Mouse (Mus musculus) Patski (cell line): ENCODE data around the gene Gm21988. TPM values are rescaled to one million over a fixed set of nuclear protein-coding genes. Genes with fewer than 3 reads are reported as not detected.
A peak's percentile ranks its signal among the peaks of the same experiment; 100 is the strongest.

Source experiments
- ATAC-seq: fragments of 100-300 bp; one replicate; pipeline ENCODE4 v1.8.0; 2021
- CTCF ChIA-PET: fragments of 350-600 bp; sonication (Branson Sonifier 250); formaldehyde crosslinking; loops from one replicate; lab custom pipeline; 2022; ENCODE audit warnings: inconsistent platforms; lab: Charles Lee
- POLR2A ChIA-PET: fragments of 350-600 bp; sonication (Branson Sonifier 250); formaldehyde crosslinking; loops from one replicate; lab custom pipeline; 2022; ENCODE audit warnings: antibody characterized with exemption, inconsistent platforms; lab: Charles Lee
- DNase-seq: peaks from one replicate; pipeline ENCODE4 v3.0.0-alpha.2; 2011; ENCODE audit warnings: low read depth, low spot score
- H3K27me3 ChIP-seq: fragments of 371-371 bp; one replicate; pipeline ENCODE4 v1.5.1; 2021
- CTCF ChIP-seq: fragments of 100-300 bp; IDR thresholded peaks from one replicate; pipeline ENCODE4 v1.5.1; 2021
- in situ Hi-C: fragments of 300-500 bp; cut with MboI; formaldehyde crosslinking; loops from 3 replicates; pipeline ENCODE4 v1.11.1; 2018; ENCODE audit warnings: low pct_unique_long_range_greater_than_20kb, mixed read lengths
- polyA plus RNA-seq: library from polyadenylated mRNA; unstranded; gene quantifications from one replicate; pipeline ENCODE4 v1.2.3, GENCODE M21; 2021

Gene Gm21988
- polyA plus RNA-seq, 1 experiment from 2014 or later, result 4.3 TPM

DNA sequence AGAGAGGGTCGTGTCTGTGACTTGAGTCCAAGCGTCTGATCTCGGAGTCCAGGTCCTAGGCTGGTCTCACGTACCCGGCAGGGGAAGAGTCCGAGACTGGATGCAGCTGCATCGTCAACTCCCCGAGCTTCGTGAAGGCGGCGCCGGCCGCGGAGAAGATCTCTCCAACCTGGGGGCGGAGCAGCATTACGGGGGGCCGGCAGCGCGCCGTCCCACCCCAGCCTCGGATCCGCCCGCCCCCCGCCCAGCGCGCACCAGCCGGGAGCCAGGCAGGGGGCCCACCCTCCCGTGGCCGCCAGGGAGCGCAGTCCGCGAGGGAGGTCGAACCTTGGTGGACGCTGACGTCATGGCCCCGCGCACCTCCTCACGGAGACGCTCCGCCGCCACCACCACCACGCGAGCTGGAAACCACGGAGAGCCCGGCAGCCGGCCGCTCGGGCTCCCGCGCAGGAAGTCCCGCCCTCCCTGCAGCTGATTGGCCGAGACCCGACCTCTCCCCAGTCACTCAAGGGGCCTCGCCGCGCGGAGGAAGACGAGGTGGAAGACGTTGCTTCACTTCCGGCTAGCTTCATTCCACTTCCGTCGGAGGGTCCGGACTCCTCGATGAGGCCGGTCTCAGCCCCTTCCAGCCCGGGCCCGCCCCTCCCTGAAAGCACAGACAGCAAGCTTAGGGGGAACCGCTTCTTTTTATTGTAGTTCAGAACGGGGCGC lies 2.0 kb downstream of the Gm21988 start, which contains the start of gene 0610010K14Rik:
Gene 0610010K14Rik (minus strand): TSS at position 458 of the 711 bp plus-strand sequence.
- ChIA-PET POLR2A (interaction anchor here (0.6 kb wide), 1 partner anchor 607 kb away, joined by 4 read pairs; no protein-coding TSS in a partner anchor), CTCF (interaction anchor here (0.8 to 1.2 kb wide), 3 partner anchors 13 to 96 kb away, joined by 3 read pairs; partner anchors contain the start of gene Alox12e)
- no peak for TF ChIP-seq CTCF
- H3K27me3 ChIP-seq, result no peaks in the 10 kb centered on the region
- ATAC-seq, result peak; percentile 84
- no peak for DNase-seq
- in situ Hi-C loops, result no loop called here

DNA sequence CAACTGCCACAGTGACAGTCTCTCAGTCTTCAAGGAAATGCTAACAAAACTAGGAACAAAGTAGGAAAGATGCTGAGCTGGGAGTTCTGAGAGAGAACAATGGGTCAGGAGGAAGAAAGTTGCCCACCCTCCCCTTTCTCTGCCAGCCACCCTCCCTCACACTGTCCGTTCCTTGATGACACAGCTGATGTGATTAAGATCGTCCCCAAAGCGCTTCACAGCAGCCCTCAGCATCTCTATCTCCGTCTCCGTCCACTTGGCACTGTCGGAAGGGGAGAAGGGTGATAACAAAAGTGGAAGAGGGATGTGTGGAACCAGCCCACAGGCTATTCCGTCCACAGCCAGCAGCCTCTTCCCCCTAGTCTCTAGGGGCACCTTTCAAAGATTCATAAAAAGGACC lies 2.9 kb downstream of the Gm21988 start:
- TF ChIP-seq CTCF, result no peak

DNA sequence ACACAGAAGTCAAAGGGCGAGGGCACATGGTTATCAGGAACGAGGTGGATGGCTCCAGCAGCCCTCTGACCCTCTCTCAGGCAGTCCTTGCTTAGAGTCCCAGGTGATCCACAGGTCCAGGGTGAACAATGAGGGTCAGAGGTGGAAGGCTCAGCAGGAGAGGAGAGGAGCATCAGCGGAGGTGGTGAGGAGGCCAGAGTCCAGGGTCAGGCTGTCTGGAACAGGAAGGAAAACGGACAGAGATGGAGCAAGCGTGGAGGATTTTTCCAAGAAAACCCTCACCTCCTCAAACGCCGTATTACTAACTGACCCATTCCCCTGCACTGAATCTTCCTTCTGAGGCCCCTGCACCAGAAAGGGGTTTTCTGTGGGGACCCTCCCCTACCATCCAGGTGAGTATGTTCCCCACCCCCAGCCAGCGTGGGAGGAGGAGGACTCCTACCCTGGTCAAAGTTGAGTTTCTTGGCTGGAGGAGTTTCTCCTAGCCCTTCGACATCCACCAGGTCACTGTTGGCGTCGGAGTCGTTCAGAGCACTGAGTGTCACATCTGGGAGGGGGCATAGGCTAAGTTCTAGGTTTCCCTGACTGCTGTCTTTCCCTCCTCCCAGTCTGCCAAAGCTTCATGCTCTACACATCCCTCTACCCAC lies 4.3 kb downstream of the Gm21988 start:
- DNase-seq (no peak), ATAC-seq (no peak)
- no peak for TF ChIP-seq CTCF
- CTCF ChIA-PET, result no interaction called here
- H3K27me3 ChIP-seq, result peaks cover under 1% of the 10 kb centered on the region
- POLR2A ChIA-PET, result no interaction called here
- in situ Hi-C loops, result no loop called here

More for the DNA sequence above, 2.9 kb downstream of the Gm21988 start:
- in situ Hi-C loops, result no loop called here
- H3K27me3 ChIP-seq, result no peaks in the 10 kb centered on the region
- no peak for ATAC-seq
- CTCF ChIA-PET, result interaction anchor here (1.2 kb wide), 1 partner anchor 96 kb away, joined by 3 read pairs; no protein-coding TSS in a partner anchor
- no peak for DNase-seq
- POLR2A ChIA-PET, result interaction anchor here (0.6 kb wide), 2 partner anchors 607 to 1158 kb away, joined by 4 read pairs; no protein-coding TSS in a partner anchor

DNA sequence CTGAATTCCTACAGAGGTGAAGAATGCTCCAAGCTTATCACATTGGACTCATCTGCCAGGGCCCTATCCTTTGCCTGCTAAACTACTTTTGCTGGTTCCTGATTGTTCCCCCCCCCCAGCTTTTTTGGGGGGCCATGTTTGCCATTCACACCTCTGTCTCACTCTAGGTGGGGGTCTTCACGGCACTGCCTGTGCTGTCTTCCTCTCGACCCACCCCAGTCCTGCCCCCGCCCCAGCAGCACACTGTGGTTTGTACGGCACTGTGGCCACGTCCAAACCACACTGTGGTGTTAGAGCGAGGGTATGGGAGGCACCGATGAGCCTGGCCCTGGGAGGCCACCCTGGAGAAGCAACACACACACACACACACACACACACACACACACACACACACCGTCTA lies 5.1 kb downstream of the Gm21988 start:
- no peak for DNase-seq
- no peak for TF ChIP-seq CTCF
- ChIA-PET POLR2A (no interaction called here), CTCF (no interaction called here)
- ATAC-seq, result no peak
- peaks cover 6% of the 10 kb centered on the region for H3K27me3 ChIP-seq
- in situ Hi-C loops, result no loop called here

DNA sequence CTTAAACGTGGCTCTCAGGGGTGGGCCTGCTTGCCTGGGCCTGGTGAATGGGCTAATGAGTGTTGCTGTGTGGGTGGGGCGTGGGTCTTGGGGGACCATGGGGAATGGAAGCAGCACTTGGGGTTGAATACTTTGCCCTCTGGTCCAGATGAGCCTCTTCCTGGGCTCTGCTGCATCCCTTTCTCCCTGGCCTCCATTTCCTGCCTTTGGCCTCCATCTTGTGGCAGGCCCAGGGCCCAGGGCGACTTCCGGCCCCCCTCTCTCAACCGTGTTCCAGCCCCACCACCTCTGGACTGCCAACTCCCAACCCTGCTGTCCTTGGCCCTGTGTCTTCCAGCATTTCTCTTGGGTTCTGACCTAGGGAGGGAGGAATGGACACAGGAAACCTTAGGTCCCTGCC lies 5.6 kb downstream of the Gm21988 start:
- ChIA-PET POLR2A (no interaction called here), CTCF (interaction anchor here (1.2 kb wide), 1 partner anchor 14 kb away, joined by 3 read pairs; no protein-coding TSS in a partner anchor)
- in situ Hi-C loops, result no loop called here
- peaks cover 10% of the 10 kb centered on the region for H3K27me3 ChIP-seq
- TF ChIP-seq CTCF, result no peak
- DNase-seq (no peak), ATAC-seq (no peak)

DNA sequence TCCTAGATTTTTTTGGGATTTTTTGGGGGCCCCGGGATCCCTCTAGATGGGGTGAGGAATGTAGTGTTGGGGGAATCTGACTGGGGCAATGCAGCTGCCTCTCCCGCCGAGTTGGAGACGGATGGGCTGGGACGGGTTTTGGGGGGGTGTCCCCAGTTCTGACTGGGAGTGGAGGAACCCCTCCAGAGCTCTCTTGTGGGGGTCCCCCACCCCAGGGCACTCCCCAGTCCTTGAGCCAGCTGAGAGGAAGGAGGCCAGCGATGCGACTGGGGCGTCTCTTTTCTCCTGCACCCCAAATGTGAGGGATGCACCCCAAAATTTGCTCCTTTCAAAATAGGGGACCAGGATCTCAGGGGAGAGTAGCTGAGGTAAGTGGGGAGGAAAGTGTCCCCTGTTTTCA lies 6.6 kb downstream of the Gm21988 start:
- in situ Hi-C loops, result no loop called here
- CTCF ChIA-PET, result interaction anchor here (1.2 kb wide), 1 partner anchor 15 kb away, joined by 3 read pairs; no protein-coding TSS in a partner anchor
- POLR2A ChIA-PET, result no interaction called here
- peaks cover 19% of the 10 kb centered on the region for H3K27me3 ChIP-seq
- TF ChIP-seq CTCF, result no peak
- ATAC-seq, result no peak
- no peak for DNase-seq

DNA sequence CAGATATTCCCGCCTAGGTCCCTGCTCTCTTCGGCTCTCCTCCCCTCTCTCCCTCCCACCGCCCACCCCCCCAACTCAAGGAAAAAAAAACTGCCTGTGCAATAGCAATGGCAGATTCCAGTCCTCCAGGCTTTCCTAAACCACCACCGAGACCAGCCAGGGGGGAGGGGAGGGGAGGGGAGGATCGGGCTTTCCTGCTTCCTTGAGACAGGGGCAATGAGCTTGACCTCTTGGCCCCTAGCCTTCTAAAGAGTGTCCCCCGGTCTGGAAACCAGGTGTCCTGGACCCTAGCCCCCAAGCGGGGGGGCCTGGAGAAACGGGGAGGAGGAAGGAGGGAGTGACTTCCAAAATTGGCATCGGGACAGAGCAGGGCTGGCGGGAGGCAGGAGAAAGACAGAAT lies 7.1 kb downstream of the Gm21988 start:
- DNase-seq (no peak), ATAC-seq (no peak)
- ChIA-PET POLR2A (no interaction called here), CTCF (interaction anchor here (1.2 kb wide), 1 partner anchor 15 kb away, joined by 3 read pairs; no protein-coding TSS in a partner anchor)
- peaks cover 22% of the 10 kb centered on the region for H3K27me3 ChIP-seq
- in situ Hi-C loops, result no loop called here
- no peak for TF ChIP-seq CTCF

DNA sequence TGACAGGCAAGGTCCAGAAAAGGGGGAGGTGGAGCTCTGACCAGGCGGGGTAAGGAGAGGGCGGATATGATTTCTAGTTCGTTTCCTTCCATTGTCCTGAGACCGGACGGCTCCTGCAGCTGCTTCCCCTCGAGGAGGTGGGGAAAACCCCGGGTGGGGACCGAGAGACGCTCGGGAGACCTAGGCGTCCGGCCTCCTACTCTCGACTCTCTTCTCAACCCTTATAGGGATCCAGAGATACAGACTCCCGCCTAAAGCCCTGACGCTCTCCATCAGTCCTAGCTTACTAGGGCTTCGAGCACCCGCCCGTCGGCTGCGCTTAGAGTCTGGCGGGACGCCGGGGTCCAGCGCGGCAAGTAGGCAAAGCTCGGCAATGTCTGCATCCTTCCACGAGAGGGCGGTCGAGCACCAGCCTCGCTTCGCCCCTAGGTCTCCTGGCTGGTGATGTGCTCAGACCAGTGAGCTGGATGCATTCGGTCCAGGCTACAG lies 9.3 kb downstream of the Gm21988 start:
- no peak for TF ChIP-seq CTCF
- peak; percentile 65 for ATAC-seq
- DNase-seq, result no peak
- ChIA-PET CTCF (interaction anchor here (1.0 to 2.5 kb wide), 16 partner anchors 9 to 160 kb away, joined by 3 to 17 read pairs (median 4); partner anchors contain the start of genes Gm21988, Rnasek, Slc16a11 and Slc16a13), POLR2A (interaction anchor here (0.6 to 1.6 kb wide), 3 partner anchors 9 to 80 kb away, joined by 3 to 7 read pairs (median 6); partner anchors contain the start of genes Gm21988, Rnasek and Slc16a13)
- in situ Hi-C loops, result no loop called here
- H3K27me3 ChIP-seq, result peaks cover 29% of the 10 kb centered on the region

DNA sequence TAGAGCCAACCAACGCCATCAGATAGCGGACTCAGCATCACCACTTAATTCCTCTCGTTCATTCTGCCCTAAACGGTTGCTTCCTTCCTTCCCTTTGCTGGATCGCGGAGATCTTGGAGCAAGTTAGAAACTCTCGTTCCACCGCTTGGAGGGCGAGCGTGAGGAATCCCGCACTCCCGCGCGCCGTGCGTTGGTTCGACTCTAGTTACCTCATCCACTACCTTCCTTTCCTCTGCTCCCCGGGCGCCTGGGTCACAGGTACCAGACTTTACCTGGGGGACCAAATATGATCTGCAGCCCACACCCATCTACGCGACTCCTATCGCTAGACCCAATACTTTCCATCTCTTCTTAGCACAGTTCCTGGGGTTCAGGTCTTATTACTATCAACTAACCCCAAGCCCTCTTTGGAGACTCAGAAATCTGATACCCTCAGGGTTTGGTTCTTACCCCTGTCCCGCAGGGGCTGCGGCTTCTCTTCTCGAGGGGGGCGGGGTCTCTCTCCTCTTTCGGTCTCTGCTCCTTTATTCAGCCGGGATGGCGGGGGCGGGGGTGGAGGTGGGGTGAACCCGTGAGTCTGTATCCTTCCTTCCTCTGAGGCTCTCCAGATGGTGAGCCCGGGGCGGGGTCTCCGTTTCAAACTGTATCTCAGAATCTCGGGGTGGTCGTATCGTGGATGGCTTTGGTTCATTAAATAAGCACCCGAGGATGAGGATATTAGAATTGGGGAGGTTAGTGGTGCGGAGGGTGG lies 10.2 kb downstream of the Gm21988 start, which contains the start of gene Bcl6b:
Gene Bcl6b (minus strand): TSS at position 539 of the 751 bp plus-strand sequence.
- in situ Hi-C loops, result no loop called here
- no peak for ATAC-seq
- no peak for TF ChIP-seq CTCF
- POLR2A ChIA-PET, result interaction anchor here (1.6 kb wide), 1 partner anchor 8 kb away, joined by 7 read pairs; the partner anchor contains the start of gene Slc16a13
- peaks cover 29% of the 10 kb centered on the region for H3K27me3 ChIP-seq
- no peak for DNase-seq
- CTCF ChIA-PET, result interaction anchor here (1.4 to 2.5 kb wide), 6 partner anchors 8 to 159 kb away, joined by 3 to 17 read pairs (median 4); partner anchors contain the start of genes Gm21988, Rnasek and Slc16a13
